Mouse (Mus musculus) cerebellum, adult 2 months (tissue): ENCODE data around the gene Slc39a11.

ENCODE experiments used
- CTCF ChIP-seq: fragments of 200-500 bp; IDR thresholded peaks from 2 replicates; pipeline ENCODE4 v1.5.1; 2011; ENCODE audit warnings: low read depth, mild to moderate bottlenecking, control low read depth, low read length, moderate library complexity, borderline replicate concordance; ENCODE audit not compliant: insufficient read depth
- POLR2A ChIP-seq: fragments of 200-500 bp; IDR thresholded peaks from 2 replicates; pipeline ENCODE4 v1.6.1; 2011; ENCODE audit warnings: low read length, control low read depth, borderline replicate concordance; ENCODE audit not compliant: insufficient read depth

DNA sequence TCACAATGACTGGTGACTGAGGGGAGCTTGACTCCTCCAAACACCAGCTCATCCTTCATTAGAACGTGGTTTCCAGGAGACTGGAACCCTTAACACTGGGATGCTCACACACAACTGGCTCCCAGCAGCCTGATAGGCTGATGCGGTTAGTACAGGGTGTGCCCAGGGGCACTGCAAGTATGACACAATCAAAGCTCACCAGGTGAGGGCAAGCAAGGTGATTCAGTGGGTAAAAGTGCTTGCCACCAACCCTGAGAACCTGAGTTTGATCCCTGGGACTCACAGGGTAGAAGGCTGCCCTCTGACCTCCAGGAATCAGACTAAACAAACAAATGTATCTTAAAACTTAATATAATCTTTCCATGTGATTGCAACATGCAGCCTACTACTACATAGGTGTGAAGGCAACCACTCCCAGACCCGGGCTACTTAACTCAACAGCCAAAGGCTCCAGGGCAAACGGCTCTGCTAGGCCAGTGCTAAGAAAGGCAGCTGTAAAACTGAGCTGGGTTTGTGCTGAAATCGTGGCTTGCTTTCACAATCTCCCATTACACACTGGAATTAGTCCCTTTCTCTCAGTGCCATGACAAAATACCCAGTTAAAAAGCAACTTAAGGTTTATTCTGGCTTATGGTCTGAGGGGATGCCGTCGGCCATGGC lies 95.0 kb downstream of the Slc39a11 start:
- no peak for TF ChIP-seq POLR2A
- TF ChIP-seq CTCF = no peak
